Comparison of ENCODE assay signal across 8 mouse cellular contexts in the genomic region with DNA sequence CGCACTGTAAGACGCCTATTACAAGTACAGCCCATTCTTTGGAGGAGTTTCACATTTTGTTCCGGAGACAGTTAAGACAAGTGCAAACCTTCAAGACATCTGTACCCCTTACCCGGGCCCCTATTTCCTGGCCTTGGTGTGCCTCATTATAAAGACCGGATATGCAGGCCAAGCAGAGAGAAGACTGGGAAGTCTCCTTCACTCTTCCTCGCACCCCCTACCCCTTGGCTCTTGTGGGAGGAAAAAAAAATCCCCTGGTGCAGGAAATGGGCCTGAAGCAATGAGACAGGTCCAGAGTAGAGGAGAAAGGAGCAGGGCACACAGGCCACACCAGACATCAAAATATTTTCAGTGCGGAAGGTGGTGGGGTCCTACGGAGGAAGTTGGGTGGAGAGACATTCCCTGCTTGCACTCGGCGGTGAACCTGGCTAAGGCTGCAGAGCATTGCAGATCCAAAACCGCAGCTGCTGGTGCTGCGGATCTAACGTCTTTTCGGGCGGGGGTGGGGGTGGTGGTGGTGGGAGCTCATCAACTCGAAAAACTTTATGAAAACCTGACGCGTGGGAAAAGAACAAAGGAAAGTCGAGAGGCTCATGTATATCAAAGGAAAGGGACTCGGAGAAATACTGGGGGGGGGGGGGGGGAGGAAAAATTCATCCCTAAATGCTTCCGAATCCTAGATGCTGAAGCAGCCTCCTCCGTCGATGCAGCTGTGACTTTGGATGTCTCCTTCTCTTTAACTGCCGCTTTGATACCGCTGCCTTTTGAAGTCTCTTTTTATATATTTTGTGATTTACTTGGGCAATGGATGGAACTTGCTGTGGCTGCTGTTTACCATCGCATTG.
DNase-seq lines count a peak whose midpoint lies in the region; ATAC-seq and TF ChIP-seq lines count a peak whose summit lies in the region.

No protein-coding gene starts in this region.

- TF ChIP-seq POLR2A in heart, adult 2 months (IDR thresholded peaks at IDR 0.05; ENCODE audit: insufficient read depth, low read depth, low read length), result 0 out of 2 replicates have a peak, but pooled peaks have one; percentile 40

- ATAC-seq in kidney, embryonic 14.5 days (ENCODE audit: low FRiP score, low TSS enrichment), result peak; percentile 72

- peaks cover 6% of the 10 kb centered on the region; the same call in 1 of the 2 replicates for H3K36me3 ChIP-seq in heart, adult 2 months (ENCODE audit: control insufficient read depth, insufficient read depth, low read length)
- no peaks in the 10 kb centered on the region for H3K36me3 ChIP-seq in kidney, embryonic 14.5 days (ENCODE audit: control insufficient read depth, insufficient read depth, low read length)

- H3K4me2 ChIP-seq in kidney, embryonic 14.5 days (replicated peaks; ENCODE audit: low read depth, low read length), result peak overlapping the region; percentile 58

- WGBS in heart, adult 2 months, result 3% methylated on average over 26 of the region's 26 CpGs
- WGBS in kidney, embryonic 14.5 days, result 4% methylated on average over 26 of the region's 26 CpGs

- peaks cover 10% of the 10 kb centered on the region for H3K4me1 ChIP-seq in heart, adult 2 months (ENCODE audit: control insufficient read depth, insufficient read depth, low read length)
- H3K4me1 ChIP-seq in kidney, embryonic 14.5 days (ENCODE audit: control insufficient read depth, insufficient read depth, low read length), result no peaks in the 10 kb centered on the region

- DNase-seq in cerebellum, adult 9-11 months, result peak; percentile 2
- no peak for DNase-seq in cerebellum, adult 11-12 months
- DNase-seq in brain, embryonic 18.5 days (ENCODE audit: low read depth, low spot score), result peak; percentile 55
- peak; percentile 30 to 49 for DNase-seq in heart, adult 2 months
- DNase-seq in lung, postnatal 10 days, result peak; percentile 42
- DNase-seq in retina, embryonic 14.5 days (ENCODE audit: low spot score), result peak; percentile 48
- DNase-seq in layer of hippocampus, adult 9-10 months (ENCODE audit: low spot score), result no peak

- H3K27ac ChIP-seq in heart, adult 2 months, result peak overlapping the region; percentile 79
- H3K27ac ChIP-seq in kidney, embryonic 14.5 days (ENCODE audit: low read depth, low read length), result peak overlapping the region; percentile 82

- no peaks in the 10 kb centered on the region for H3K27me3 ChIP-seq in heart, adult 2 months (ENCODE audit: control insufficient read depth, insufficient read depth, low read length)
- H3K27me3 ChIP-seq in kidney, embryonic 14.5 days (ENCODE audit: control insufficient read depth, insufficient read depth, low read length), result no peaks in the 10 kb centered on the region

- no peaks in the 10 kb centered on the region for H3K9me3 ChIP-seq in kidney, embryonic 14.5 days (ENCODE audit: control insufficient read depth, low read length)

- peak overlapping the region; percentile 71 for H3K9ac ChIP-seq in heart, adult 2 months (ENCODE audit: low read depth, low read length)
- peak overlapping the region; percentile 53; the same call in 1 of the 2 replicates for H3K9ac ChIP-seq in kidney, embryonic 14.5 days (ENCODE audit: low read depth, low read length)

- H3K4me3 ChIP-seq in heart, adult 2 months, result peak overlapping the region; percentile 48
- peak overlapping the region; percentile 42 for H3K4me3 ChIP-seq in kidney, embryonic 14.5 days (ENCODE audit: low read length)

- TF ChIP-seq CTCF in heart, adult 2 months (IDR thresholded peaks at IDR 0.05), result no peak

- no peaks in the 10 kb centered on the region for H3K79me2 ChIP-seq in heart, adult 2 months (replicated peaks; ENCODE audit: control insufficient read depth, insufficient read depth, low read length)

- intact Hi-C loops in heart, adult 2 months (cut with DNase I), result loop anchor here (1.0 to 5.0 kb wide), 2 partner anchors 46 to 110 kb away; no protein-coding TSS in a partner anchor

- TF ChIP-seq EP300 in heart, adult 2 months (IDR thresholded peaks at IDR 0.05; ENCODE audit: insufficient read depth, low read depth, low read length), result no peak

Comparison
In these comparisons a context has a peak if more than half of its experiments do, and no peak if none do; other contexts are left out.
1. DNase-seq: peak in cerebellum, adult 9-11 months (single experiment), brain, embryonic 18.5 days (single experiment), heart, adult 2 months (2 of 2), lung, postnatal 10 days (single experiment) and retina, embryonic 14.5 days (single experiment); none in cerebellum, adult 11-12 months (single experiment) and layer of hippocampus, adult 9-10 months (single experiment).